8 mouse cellular contexts compared by ENCODE assay signal in genomic region chr4:129188803-129189541, GRCm38 (mm10). TPM values are rescaled to one million over a fixed set of nuclear protein-coding genes. Genes with fewer than 3 reads are reported as not detected.
DNase-seq lines count a peak whose midpoint lies in the region; ATAC-seq lines count a peak whose summit lies in the region.

No protein-coding gene starts in this region.

- peak overlapping the region; percentile 84 for H3K4me3 ChIP-seq in forebrain, embryonic 15.5 days
- peak overlapping the region; percentile 83 for H3K4me3 ChIP-seq in hindbrain, embryonic 14.5 days (replicated peaks; ENCODE audit: low read length)

- intact Hi-C loops in left cerebral cortex, postnatal 10 days (cut with DNase I), result no loop called here

- WGBS in forebrain, embryonic 15.5 days, result under 1% methylated on average over 61 of the region's 74 CpGs
- WGBS in hindbrain, embryonic 14.5 days, result 1% methylated on average over 54 of the region's 74 CpGs

- peaks cover 27% of the 10 kb centered on the region for H3K4me1 ChIP-seq in forebrain, embryonic 15.5 days
- H3K4me1 ChIP-seq in hindbrain, embryonic 14.5 days (replicated peaks; ENCODE audit: control insufficient read depth, insufficient read depth, low read length), result peaks cover 23% of the 10 kb centered on the region

- H3K27ac ChIP-seq in forebrain, embryonic 15.5 days (replicated peaks), result peak overlapping the region; percentile 89
- H3K27ac ChIP-seq in hindbrain, embryonic 14.5 days, result peak overlapping the region; percentile 78

- no peaks in the 10 kb centered on the region for H3K9me3 ChIP-seq in forebrain, embryonic 15.5 days
- H3K9me3 ChIP-seq in hindbrain, embryonic 14.5 days (ENCODE audit: control insufficient read depth, low read length), result no peaks in the 10 kb centered on the region

- no peaks in the 10 kb centered on the region for H3K27me3 ChIP-seq in forebrain, embryonic 15.5 days
- no peaks in the 10 kb centered on the region for H3K27me3 ChIP-seq in hindbrain, embryonic 14.5 days (ENCODE audit: control insufficient read depth, insufficient read depth, low read length)

- peak overlapping the region; percentile 65 for H3K9ac ChIP-seq in forebrain, embryonic 15.5 days (replicated peaks)
- peak overlapping the region; percentile 79 for H3K9ac ChIP-seq in hindbrain, embryonic 14.5 days

- H3K4me2 ChIP-seq in forebrain, embryonic 15.5 days (replicated peaks), result peak overlapping the region; percentile 77
- H3K4me2 ChIP-seq in hindbrain, embryonic 14.5 days (replicated peaks), result peak overlapping the region; percentile 72

- H3K36me3 ChIP-seq in forebrain, embryonic 15.5 days, result peaks cover 5% of the 10 kb centered on the region; the same call in 1 of the 2 replicates
- H3K36me3 ChIP-seq in hindbrain, embryonic 14.5 days (replicated peaks; ENCODE audit: control insufficient read depth, insufficient read depth), result no peaks in the 10 kb centered on the region; the same call in 1 of the 2 replicates

- peak; percentile 77 for ATAC-seq in forebrain, embryonic 15.5 days (replicated peaks)
- peak; percentile 47 for ATAC-seq in hindbrain, embryonic 14.5 days (ENCODE audit: low FRiP score)

- DNase-seq in NIH3T3 (ENCODE audit: low read depth), result peak; percentile 76
- peak; percentile 42 for DNase-seq in c-Kit-negative CD71-positive TER-119-positive erythroid progenitor cells, embryonic 14.5 days (ENCODE audit: low read depth, low spot score)
- peak; percentile 38 for DNase-seq in hindbrain, embryonic 14.5 days (ENCODE audit: low spot score)
- DNase-seq in left cerebral cortex, postnatal 10 days (ENCODE audit: extremely low spot score in 1 of 2, low spot score in 2 of 2), result peak; percentile 40 to 80
- DNase-seq in mesoderm, embryonic 11.5 days (ENCODE audit: low read depth, low spot score), result peak; percentile 50
- DNase-seq in skeletal muscle tissue, adult 2 months (ENCODE audit: low read depth, low spot score), result peak; percentile 35
- DNase-seq in yolk sac, embryonic 10.5 days (ENCODE audit: low spot score), result no peak

RNA-seq across cellular contexts. Expression of gene S100pbp, which starts 0.6 kb away (rescaled TPM):
- polyA plus RNA-seq in forebrain, embryonic 15.5 days (2015; fragmentation: Nextera tagmentation; extraction: Ambion mirVana), result 15.3 and 17.2 TPM in 2 replicates
- 17.3 and 19.3 TPM in 2 replicates for polyA plus RNA-seq in hindbrain, embryonic 14.5 days (2014; fragmentation: Nextera tagmentation; extraction: Ambion mirVana)
- 10 to 100 TPM; 40.1 to 45.7 TPM for total RNA-seq in left cerebral cortex, postnatal 10 days (2021)

RNA-seq across cellular contexts. Expression of gene Yars, which starts 0.6 kb away (rescaled TPM):
- 106 and 115 TPM in 2 replicates for polyA plus RNA-seq in forebrain, embryonic 15.5 days (2015; fragmentation: Nextera tagmentation; extraction: Ambion mirVana)
- 111 and 118 TPM in 2 replicates for polyA plus RNA-seq in hindbrain, embryonic 14.5 days (2014; fragmentation: Nextera tagmentation; extraction: Ambion mirVana)
- 100 to 1,000 TPM; 103 to 105 TPM for total RNA-seq in left cerebral cortex, postnatal 10 days (2021)

RNA-seq across cellular contexts. Expression of gene Fndc5, which starts 52.2 kb away (rescaled TPM):
- polyA plus RNA-seq in forebrain, embryonic 15.5 days (2015; fragmentation: Nextera tagmentation; extraction: Ambion mirVana), result 2.6 and 2.8 TPM in 2 replicates
- 14.5 and 15.4 TPM in 2 replicates for polyA plus RNA-seq in hindbrain, embryonic 14.5 days (2014; fragmentation: Nextera tagmentation; extraction: Ambion mirVana)
- 10 to 100 TPM; 41.8 to 44.6 TPM for total RNA-seq in left cerebral cortex, postnatal 10 days (2021)
